Mouse (Mus musculus) layer of hippocampus, postnatal 36 days (tissue): Measurements from ENCODE around the gene Fbxl8. TPM values are rescaled to one million over a fixed set of nuclear protein-coding genes. Genes with fewer than 3 reads are reported as not detected.
"Not testable (repeated sequence)": the region's sequence is repeated elsewhere in the genome, so short reads cannot be mapped to it uniquely, and the experiment has no call there.

ENCODE experiments used
- DNase-seq, 2 experiments: peaks; one replicate each; pipeline ENCODE4 v3.0.0; 2022
- total RNA-seq, 2 experiments: library from RNA; stranded (reverse); gene quantifications; 2 replicates each; pipeline ENCODE4 v1.2.3; 2021

Gene Fbxl8
- total RNA-seq, 2 experiments from 2014 or later, result 1.0 TPM

- DNase-seq, result no peak
These were observed 21.1 kb downstream of the Fbxl8 start for GRCm38 (mm10) chr8:105285514-105285913.

GRCm38 (mm10) chr8:105286907-105287306 lies 22.5 kb downstream of the Fbxl8 start:
- DNase-seq, result no peak

- no peak for DNase-seq
These were observed 23.8 kb downstream of the Fbxl8 start for GRCm38 (mm10) chr8:105288231-105288630.

DNA sequence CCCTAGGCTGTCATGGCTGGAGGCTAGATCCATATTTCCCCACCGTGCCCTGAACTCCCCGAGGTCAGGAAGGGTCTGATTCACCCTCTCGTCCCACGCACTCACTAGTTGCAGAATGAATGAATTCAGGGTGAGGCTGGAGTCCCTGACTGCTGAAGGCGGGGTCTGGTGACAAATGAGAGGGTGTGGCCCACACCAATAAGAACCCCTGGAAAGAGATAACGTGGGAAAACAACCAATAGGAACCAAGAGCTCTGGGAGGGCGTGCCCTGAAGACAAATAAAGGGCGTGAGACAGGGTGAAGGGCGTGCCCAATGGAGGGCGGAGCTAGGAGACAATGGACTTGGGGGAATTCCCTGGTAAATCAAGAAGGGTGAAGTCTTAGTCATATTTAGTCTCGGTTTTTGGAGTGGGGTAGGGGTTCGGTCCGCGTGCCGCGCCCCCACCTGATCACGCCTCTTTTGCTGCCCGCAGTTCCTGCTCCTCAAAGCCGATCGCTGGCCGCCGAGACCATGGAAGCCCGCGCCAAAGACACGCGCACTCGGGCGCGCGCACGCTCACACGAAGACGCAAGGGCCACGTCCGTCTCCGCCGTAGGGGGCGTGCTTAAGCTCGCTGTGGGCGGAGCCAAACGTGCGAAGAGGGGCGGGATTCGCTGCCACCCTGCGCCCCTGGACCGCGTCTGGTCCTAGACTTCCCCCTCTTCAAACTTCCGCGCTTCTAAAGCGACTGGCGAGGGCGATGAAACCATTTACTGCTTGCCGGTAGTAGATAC lies 24.7 kb downstream of the Fbxl8 start:
- peak; percentile 93 to 94 for DNase-seq

- DNase-seq, result peak in 1 of 2 experiments; percentile 46
These were observed 25.5 kb downstream of the Fbxl8 start, which contains the start of gene 4931428F04Rik for GRCm38 (mm10) chr8:105289805-105290460. Gene 4931428F04Rik, minus strand, starts transcription at chr8:105289864.

- peak; percentile 61 to 68 for DNase-seq
These were observed 26.3 kb downstream of the Fbxl8 start for GRCm38 (mm10) chr8:105290554-105291314.

DNA sequence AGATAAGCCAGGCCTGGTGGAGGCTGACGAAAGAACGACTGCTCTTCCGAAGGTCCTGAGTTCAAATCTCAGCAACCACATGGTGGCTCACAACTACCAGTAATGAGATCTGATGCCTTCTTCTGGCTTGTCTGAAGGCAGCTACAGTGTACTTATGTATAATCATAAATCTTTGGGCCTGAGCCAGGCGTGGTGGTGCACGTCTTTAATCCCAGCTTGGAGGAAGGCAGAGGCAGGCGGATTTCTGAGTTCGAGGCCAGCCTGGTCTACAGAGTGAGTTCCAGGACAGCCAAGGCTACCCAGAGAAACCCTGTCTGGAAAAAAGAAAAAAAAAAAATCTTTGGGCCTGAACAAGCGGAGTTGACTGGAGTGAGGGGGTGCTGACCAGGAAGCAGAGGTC lies 26.9 kb downstream of the Fbxl8 start:
- not testable (repeated sequence) for DNase-seq

GRCm38 (mm10) chr8:105291802-105292201 lies 27.4 kb downstream of the Fbxl8 start:
- not testable (repeated sequence) for DNase-seq

DNA sequence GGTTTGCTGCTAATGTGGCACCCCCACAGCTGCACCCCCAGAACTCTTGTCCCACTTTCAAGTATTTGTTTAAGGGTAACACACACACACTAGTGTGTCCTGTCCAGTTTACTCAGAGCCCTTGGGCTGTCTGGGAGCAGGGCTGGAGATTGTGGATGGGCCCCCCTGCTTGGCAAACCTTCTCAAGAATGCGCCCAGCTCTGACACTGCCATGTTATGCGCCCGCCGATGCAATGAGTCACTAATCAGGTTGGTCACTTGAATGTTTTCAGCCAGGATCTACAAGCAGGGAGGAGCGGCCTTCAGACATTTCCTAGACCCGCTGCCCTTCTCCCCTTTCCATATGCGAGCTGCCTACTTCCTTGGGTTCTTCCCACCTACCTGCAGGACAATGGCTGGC lies 28.0 kb downstream of the Fbxl8 start:
- DNase-seq, result no peak

DNA sequence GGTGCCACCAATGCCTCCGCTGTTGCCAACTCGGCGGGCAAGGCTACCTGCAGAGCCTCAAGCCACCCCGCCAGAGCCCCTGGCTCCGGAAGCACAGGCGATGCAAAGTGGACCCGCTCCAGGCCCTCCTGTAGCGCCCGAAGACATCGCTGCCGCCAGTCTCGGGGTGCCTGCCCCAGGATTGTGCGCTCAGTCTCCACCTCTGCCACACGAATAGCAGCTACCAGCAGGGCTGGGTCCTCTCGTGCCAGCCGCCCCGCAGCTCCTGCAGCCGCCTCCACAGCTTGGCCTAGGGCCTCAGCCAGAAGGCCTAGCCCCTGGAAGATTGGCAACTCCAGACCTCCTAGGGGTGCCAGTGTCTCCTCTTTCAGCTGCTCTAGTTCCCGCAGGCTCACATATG lies 29.0 kb downstream of the Fbxl8 start:
- no peak for DNase-seq

DNA sequence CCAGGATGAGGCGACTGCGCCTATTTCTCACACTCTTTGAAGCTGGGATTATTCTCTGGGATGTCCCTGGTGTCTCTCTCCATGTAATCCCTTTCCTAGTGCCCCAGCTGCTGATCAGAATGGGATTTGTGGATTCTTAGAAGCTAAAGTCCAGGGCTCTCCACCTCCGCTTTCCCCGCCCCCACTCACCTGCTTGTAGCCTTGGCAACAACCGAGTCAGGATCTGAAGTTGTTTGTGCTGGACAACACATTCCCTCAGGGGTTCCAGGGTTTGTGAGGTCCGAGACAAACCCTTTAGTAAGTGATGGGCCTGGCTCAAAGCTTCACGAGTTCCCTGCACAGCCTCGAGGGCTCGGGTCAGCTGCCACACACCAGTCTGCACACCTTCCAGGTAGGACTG lies 30.3 kb downstream of the Fbxl8 start:
- no peak for DNase-seq

DNA sequence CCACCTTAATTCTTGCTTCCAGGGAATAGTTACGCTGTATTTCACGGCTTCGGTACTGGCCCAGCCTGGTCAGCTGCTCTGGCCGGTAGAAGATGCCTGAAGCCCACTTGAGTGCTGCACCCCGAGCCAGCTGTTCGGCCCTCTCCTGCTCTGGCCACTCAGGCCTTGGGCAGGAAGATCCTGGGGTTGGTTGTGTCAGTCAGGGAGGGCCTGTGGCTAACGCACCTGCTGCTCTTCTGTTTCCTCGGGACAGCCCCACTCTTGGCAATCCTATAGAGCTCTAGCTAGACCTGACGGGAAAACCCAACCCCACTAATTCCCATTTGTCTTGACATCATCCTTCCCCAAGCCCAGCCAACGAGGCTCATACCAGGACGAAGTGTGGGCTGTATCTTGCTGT lies 30.8 kb downstream of the Fbxl8 start:
- no peak for DNase-seq

DNA sequence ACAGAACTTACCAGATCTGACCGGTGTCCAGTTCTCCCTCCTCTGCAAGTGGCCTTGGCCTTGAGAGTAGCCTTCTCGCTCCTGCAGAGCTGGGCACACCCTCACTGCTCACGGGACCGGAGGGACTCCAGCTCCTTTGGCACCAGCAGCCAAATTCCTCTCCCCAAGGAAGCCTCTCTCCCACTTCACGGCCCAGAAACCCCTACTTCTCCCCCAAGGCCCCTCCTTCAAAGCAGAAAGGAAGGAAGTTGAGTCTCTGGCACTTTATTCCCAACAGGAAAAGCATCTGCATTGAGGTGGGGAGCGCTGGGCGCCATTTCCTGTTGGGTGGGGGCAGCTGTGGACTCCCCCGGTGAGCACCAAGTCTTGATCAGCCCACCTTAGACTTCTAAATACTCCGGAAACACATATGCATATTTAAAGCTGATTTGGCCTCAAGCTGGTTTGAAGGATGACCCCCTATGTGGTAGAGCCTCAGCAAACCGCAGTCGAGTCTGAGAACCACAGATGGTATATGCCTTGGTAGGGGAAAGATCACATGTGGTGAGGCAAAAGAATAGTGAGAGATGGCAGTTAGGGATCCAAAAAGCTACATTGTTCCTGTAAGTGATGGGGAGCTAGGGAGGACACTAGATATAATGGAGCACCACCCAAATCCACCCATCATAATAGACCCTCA lies 31.6 kb downstream of the Fbxl8 start, which contains the start of gene Exoc3l:
Gene Exoc3l, minus strand, starts transcription at position 207 of the 679 bp plus-strand sequence.
- DNase-seq, result no peak

GRCm38 (mm10) chr8:105297511-105298192 lies 33.2 kb downstream of the Fbxl8 start, which contains the start of gene E2f4:
Gene E2f4, plus strand, starts transcription at chr8:105297663.
- peak; percentile 90 to 91 for DNase-seq

DNA sequence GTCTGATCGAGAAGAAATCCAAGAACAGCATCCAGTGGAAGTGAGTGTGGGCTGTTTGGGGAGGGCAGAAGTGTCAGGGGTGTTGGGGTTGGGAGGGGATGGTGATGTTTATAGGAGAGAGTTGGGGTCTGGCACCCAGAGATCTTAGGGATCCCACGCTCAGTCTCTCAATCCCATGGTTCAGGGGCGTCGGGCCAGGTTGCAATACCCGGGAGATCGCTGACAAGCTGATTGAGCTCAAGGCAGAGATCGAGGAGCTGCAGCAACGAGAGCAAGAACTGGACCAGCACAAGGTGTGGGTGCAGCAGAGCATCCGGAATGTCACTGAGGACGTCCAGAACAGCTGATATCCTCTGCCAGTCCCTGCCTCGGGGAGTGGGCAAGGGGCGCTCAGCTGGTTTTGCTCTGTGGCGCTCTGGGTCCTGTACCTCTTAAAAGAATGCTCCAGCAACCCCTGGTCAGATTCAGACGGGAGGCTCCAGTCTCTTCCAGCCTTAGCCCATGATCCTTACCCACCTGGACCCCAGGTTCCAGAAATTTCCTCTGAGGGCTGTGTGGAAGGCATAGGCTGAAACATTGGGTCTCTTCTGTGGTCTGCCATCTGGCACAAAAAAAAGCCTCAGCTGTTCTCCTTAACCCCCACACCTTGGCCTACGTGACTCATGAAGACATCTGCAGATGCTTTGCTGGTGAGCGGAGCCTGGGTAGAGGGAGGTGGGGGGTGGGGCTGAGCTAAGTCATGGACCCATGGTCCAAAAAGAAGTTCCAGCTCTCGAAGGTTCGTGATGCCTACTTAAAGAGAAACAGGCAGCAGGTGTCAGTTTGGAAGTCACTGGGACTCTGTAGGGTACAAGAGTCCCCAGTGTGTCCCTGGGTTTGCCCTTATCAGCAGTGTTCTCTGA lies 34.2 kb downstream of the Fbxl8 start:
- no peak for DNase-seq

- DNase-seq, result no peak
These were observed 35.5 kb downstream of the Fbxl8 start for GRCm38 (mm10) chr8:105299962-105300361.

DNA sequence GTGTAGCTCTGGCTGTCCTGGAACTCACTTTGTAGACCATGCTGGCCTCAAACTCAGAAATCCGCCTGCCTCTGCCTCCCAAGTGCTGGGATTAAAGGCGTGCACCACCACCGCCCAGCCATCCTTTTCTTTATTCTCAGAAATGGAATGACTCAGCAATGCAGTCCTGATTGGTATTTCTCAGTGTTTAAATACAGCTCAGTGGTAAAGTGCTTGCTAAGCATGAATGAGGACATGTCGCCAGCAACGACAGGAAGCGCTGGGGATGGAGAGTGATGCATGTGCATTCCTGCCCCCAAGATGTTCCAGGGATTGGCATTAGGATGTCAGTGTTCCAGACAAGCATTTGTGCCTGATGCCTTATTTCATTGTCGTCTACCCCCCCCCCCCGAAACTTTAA lies 38.9 kb downstream of the Fbxl8 start:
- no peak for DNase-seq

DNA sequence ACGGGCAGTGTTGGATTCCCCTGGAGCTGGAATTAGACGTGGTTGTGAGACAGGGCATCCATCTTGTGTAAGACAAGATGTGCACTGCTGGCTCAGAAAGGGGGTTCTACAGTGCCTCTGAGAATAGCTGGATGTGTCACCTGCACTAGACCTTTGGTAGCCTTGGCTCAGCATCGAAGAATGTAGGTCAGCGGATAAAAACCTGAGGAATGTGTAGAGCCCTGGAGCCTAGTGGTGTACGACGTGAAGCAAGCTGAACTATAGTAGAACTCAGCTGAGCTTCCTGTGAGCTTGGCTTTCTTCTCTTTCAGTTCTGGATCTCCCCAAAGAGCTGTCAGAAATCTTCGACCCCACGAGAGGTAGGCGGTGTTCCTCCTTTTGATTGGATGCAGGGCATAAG lies 39.4 kb downstream of the Fbxl8 start:
- no peak for DNase-seq

- DNase-seq, result no peak
These were observed 40.1 kb downstream of the Fbxl8 start for GRCm38 (mm10) chr8:105304325-105305210.
